Mouse (Mus musculus): ENCODE data around the gene Plcl1. TPM values are rescaled to one million over a fixed set of nuclear protein-coding genes. Genes with fewer than 3 reads are reported as not detected.

Gene Plcl1
- polyA plus RNA-seq, 1 experiment, result 0.89 TPM

GRCm38 (mm10) chr1:55606405-55606804 is 200.7 kb downstream of the Plcl1 start:
- TF ChIP-seq MAX (IDR thresholded peaks at IDR 0.05), result no peak
- TF ChIP-seq FOSL1 (IDR thresholded peaks at IDR 0.05; ENCODE audit: insufficient read depth, low read length, poor library complexity, severe bottlenecking), result no peak
- no peak for TF ChIP-seq MYOG (IDR thresholded peaks at IDR 0.05; ENCODE audit: control insufficient read depth, extremely low read depth, insufficient read length)
- TF ChIP-seq CTCF (IDR thresholded peaks at IDR 0.05; ENCODE audit: control insufficient read depth, insufficient read depth, insufficient read length), result no peak
- TF ChIP-seq MYOD1 (IDR thresholded peaks at IDR 0.05; ENCODE audit: control insufficient read depth, insufficient read length, low read depth), result no peak
- TF ChIP-seq CEBPB (IDR thresholded peaks at IDR 0.05; ENCODE audit: low read depth), result no peak
- TF ChIP-seq USF1 (IDR thresholded peaks at IDR 0.05; ENCODE audit: low read depth), result no peak
- no peak overlapping the region for H3ac ChIP-seq (ENCODE audit: control insufficient read depth, insufficient read length, low read depth)
- no peaks in the 10 kb centered on the region for H3K27me3 ChIP-seq (ENCODE audit: control insufficient read depth, insufficient read depth, insufficient read length)
- H3K79me3 ChIP-seq (ENCODE audit: low read depth), result no peaks in the 10 kb centered on the region
- no peaks in the 10 kb centered on the region for H3K36me3 ChIP-seq (ENCODE audit: control insufficient read depth, insufficient read depth)
- no peak overlapping the region for H3K4me3 ChIP-seq (ENCODE audit: insufficient read depth, poor library complexity, severe bottlenecking)
- no peaks in the 10 kb centered on the region for H3K79me2 ChIP-seq (ENCODE audit: control insufficient read depth, insufficient read depth)

- Histone ChIP-seq H3K36me3 (ENCODE audit: control insufficient read depth, insufficient read depth) (no peaks in the 10 kb centered on the region), H3ac (ENCODE audit: control insufficient read depth, insufficient read length, low read depth) (no peak overlapping the region), H3K79me3 (ENCODE audit: low read depth) (no peaks in the 10 kb centered on the region), H3K79me2 (ENCODE audit: control insufficient read depth, insufficient read depth) (no peaks in the 10 kb centered on the region), H3K4me3 (ENCODE audit: insufficient read depth, poor library complexity, severe bottlenecking) (no peak overlapping the region), H3K27me3 (ENCODE audit: control insufficient read depth, insufficient read depth, insufficient read length) (no peaks in the 10 kb centered on the region)
- no peak for TF ChIP-seq MYOG (IDR thresholded peaks at IDR 0.05; ENCODE audit: control insufficient read depth, extremely low read depth, insufficient read length)
- no peak for TF ChIP-seq USF1 (IDR thresholded peaks at IDR 0.05; ENCODE audit: low read depth)
- no peak for TF ChIP-seq MYOD1 (IDR thresholded peaks at IDR 0.05; ENCODE audit: control insufficient read depth, insufficient read length, low read depth)
- TF ChIP-seq FOSL1 (IDR thresholded peaks at IDR 0.05; ENCODE audit: insufficient read depth, low read length, poor library complexity, severe bottlenecking), result no peak
- no peak for TF ChIP-seq CTCF (IDR thresholded peaks at IDR 0.05; ENCODE audit: control insufficient read depth, insufficient read depth, insufficient read length)
- no peak for TF ChIP-seq CEBPB (IDR thresholded peaks at IDR 0.05; ENCODE audit: low read depth)
- TF ChIP-seq MAX (IDR thresholded peaks at IDR 0.05), result no peak
Observed at GRCm38 (mm10) chr1:55612759-55613328, 207.1 kb downstream of the Plcl1 start.

- H3ac ChIP-seq (ENCODE audit: control insufficient read depth, insufficient read length, low read depth), result no peak overlapping the region
- no peak overlapping the region for H3K4me3 ChIP-seq (ENCODE audit: insufficient read depth, poor library complexity, severe bottlenecking)
- no peaks in the 10 kb centered on the region for H3K79me3 ChIP-seq (ENCODE audit: low read depth)
- H3K27me3 ChIP-seq (ENCODE audit: control insufficient read depth, insufficient read depth, insufficient read length), result no peaks in the 10 kb centered on the region
- no peaks in the 10 kb centered on the region for H3K79me2 ChIP-seq (ENCODE audit: control insufficient read depth, insufficient read depth)
- H3K36me3 ChIP-seq (ENCODE audit: control insufficient read depth, insufficient read depth), result no peaks in the 10 kb centered on the region
- no peak for TF ChIP-seq MAX (IDR thresholded peaks at IDR 0.05)
- TF ChIP-seq CTCF (IDR thresholded peaks at IDR 0.05; ENCODE audit: control insufficient read depth, insufficient read depth, insufficient read length), result no peak
- TF ChIP-seq FOSL1 (IDR thresholded peaks at IDR 0.05; ENCODE audit: insufficient read depth, low read length, poor library complexity, severe bottlenecking), result no peak
- no peak for TF ChIP-seq CEBPB (IDR thresholded peaks at IDR 0.05; ENCODE audit: low read depth)
- no peak for TF ChIP-seq MYOG (IDR thresholded peaks at IDR 0.05; ENCODE audit: control insufficient read depth, extremely low read depth, insufficient read length)
- TF ChIP-seq MYOD1 (IDR thresholded peaks at IDR 0.05; ENCODE audit: control insufficient read depth, insufficient read length, low read depth), result no peak
- no peak for TF ChIP-seq USF1 (IDR thresholded peaks at IDR 0.05; ENCODE audit: low read depth)
Observed at GRCm38 (mm10) chr1:55617857-55618256, 212.1 kb downstream of the Plcl1 start.

GRCm38 (mm10) chr1:55618617-55619286 is 213.0 kb downstream of the Plcl1 start:
- no peak overlapping the region for H3K4me3 ChIP-seq (ENCODE audit: insufficient read depth, poor library complexity, severe bottlenecking)
- no peaks in the 10 kb centered on the region for H3K79me2 ChIP-seq (ENCODE audit: control insufficient read depth, insufficient read depth)
- H3ac ChIP-seq (ENCODE audit: control insufficient read depth, insufficient read length, low read depth), result no peak overlapping the region
- no peaks in the 10 kb centered on the region for H3K27me3 ChIP-seq (ENCODE audit: control insufficient read depth, insufficient read depth, insufficient read length)
- no peak for TF ChIP-seq CTCF (IDR thresholded peaks at IDR 0.05; ENCODE audit: control insufficient read depth, insufficient read depth, insufficient read length)
- no peak for TF ChIP-seq FOSL1 (IDR thresholded peaks at IDR 0.05; ENCODE audit: insufficient read depth, low read length, poor library complexity, severe bottlenecking)
- TF ChIP-seq USF1 (IDR thresholded peaks at IDR 0.05; ENCODE audit: low read depth), result no peak
- TF ChIP-seq CEBPB (IDR thresholded peaks at IDR 0.05; ENCODE audit: low read depth), result no peak
- TF ChIP-seq MYOG (IDR thresholded peaks at IDR 0.05; ENCODE audit: control insufficient read depth, extremely low read depth, insufficient read length), result no peak
- no peak for TF ChIP-seq MAX (IDR thresholded peaks at IDR 0.05)
- TF ChIP-seq MYOD1 (IDR thresholded peaks at IDR 0.05; ENCODE audit: control insufficient read depth, insufficient read length, low read depth), result no peak
- H3K79me3 ChIP-seq (ENCODE audit: low read depth), result no peaks in the 10 kb centered on the region
- H3K36me3 ChIP-seq (ENCODE audit: control insufficient read depth, insufficient read depth), result no peaks in the 10 kb centered on the region

GRCm38 (mm10) chr1:55631496-55631895 is 225.8 kb downstream of the Plcl1 start:
- Histone ChIP-seq H3K36me3 (ENCODE audit: control insufficient read depth, insufficient read depth) (no peaks in the 10 kb centered on the region), H3K79me3 (ENCODE audit: low read depth) (no peaks in the 10 kb centered on the region), H3K79me2 (ENCODE audit: control insufficient read depth, insufficient read depth) (no peaks in the 10 kb centered on the region), H3ac (ENCODE audit: control insufficient read depth, insufficient read length, low read depth) (no peak overlapping the region), H3K4me3 (ENCODE audit: insufficient read depth, poor library complexity, severe bottlenecking) (no peak overlapping the region), H3K27me3 (ENCODE audit: control insufficient read depth, insufficient read depth, insufficient read length) (no peaks in the 10 kb centered on the region)
- TF ChIP-seq USF1 (IDR thresholded peaks at IDR 0.05; ENCODE audit: low read depth) (no peak), MYOG (IDR thresholded peaks at IDR 0.05; ENCODE audit: control insufficient read depth, extremely low read depth, insufficient read length) (no peak)
